Mouse (Mus musculus) hindbrain, embryonic 12.5 days (tissue): Measurements from ENCODE around the gene Slc22a4. TPM values are rescaled to one million over a fixed set of nuclear protein-coding genes. Genes with fewer than 3 reads are reported as not detected.
"Not testable (repeated sequence)": the region's sequence is repeated elsewhere in the genome, so short reads cannot be mapped to it uniquely, and the experiment has no call there.

Experiments used
- ATAC-seq: fragments of 200-750 bp; cut with Nextera tagmentation; 2 replicates; pipeline ENCODE4 v1.8.0; 2017; ENCODE audit warnings: moderate TSS enrichment; ENCODE audit not compliant: low FRiP score
- H3K27ac ChIP-seq: fragments of 300-500 bp; sonication (generic); 2 replicates; pipeline ENCODE4 v1.5.1; 2016; ENCODE audit warnings: mild to moderate bottlenecking
- H3K27me3 ChIP-seq: fragments of 300-500 bp; sonication (generic); 2 replicates; pipeline ENCODE4 v1.6.1; 2016; ENCODE audit warnings: mild to moderate bottlenecking
- H3K36me3 ChIP-seq: fragments of 300-500 bp; sonication (generic); 2 replicates; pipeline ENCODE4 v1.6.1; 2016; ENCODE audit warnings: mild to moderate bottlenecking
- H3K4me1 ChIP-seq: fragments of 300-500 bp; sonication (generic); 2 replicates; pipeline ENCODE4 v1.6.1; 2016
- H3K4me2 ChIP-seq: fragments of 300-500 bp; sonication (generic); replicated peaks from 2 replicates; pipeline ENCODE4 v1.6.1; 2016; ENCODE audit warnings: mild to moderate bottlenecking
- H3K4me3 ChIP-seq: fragments of 300-500 bp; sonication (generic); 2 replicates; pipeline ENCODE4 v1.5.1; 2016; ENCODE audit warnings: mild to moderate bottlenecking
- H3K9ac ChIP-seq: fragments of 300-500 bp; sonication (generic); 2 replicates; pipeline ENCODE4 v1.6.1; 2016; ENCODE audit warnings: mild to moderate bottlenecking, moderate library complexity
- H3K9me3 ChIP-seq: fragments of 300-500 bp; sonication (generic); replicated peaks from 2 replicates; pipeline ENCODE4 v1.6.1; 2016; ENCODE audit warnings: mild to moderate bottlenecking
- WGBS: fragments of 180-500 bp; shearing (Covaris S2); methylation state at CpG from one replicate; pipeline ENCODE4 v1.1.7; 2016; 5-methylcytosine and 5-hydroxymethylcytosine counted together
- polyA plus RNA-seq: library from polyadenylated mRNA; unstranded; fragments of >200 nt; fragmentation: Nextera tagmentation; extraction: Ambion mirVana; gene quantifications from 2 replicates; pipeline ENCODE4 v1.2.1, GENCODE M21; 2016

Slc22a4 gene
- polyA plus RNA-seq, 1 experiment from 2014 or later: 1.3 TPM

GRCm38 (mm10) chr11:53997661-53998060 is 30.2 kb downstream of the Slc22a4 start:
- Histone ChIP-seq H3K4me2 (no peak overlapping the region), H3K27ac (no peak overlapping the region), H3K27me3 (no peaks in the 10 kb centered on the region), H3K4me3 (no peak overlapping the region), H3K4me1 (peaks cover 4% of the 10 kb centered on the region; the same call in 1 of the 2 replicates), H3K9me3 (no peaks in the 10 kb centered on the region), H3K9ac (no peak overlapping the region), H3K36me3 (no peaks in the 10 kb centered on the region)
- 85% methylated on average over 2 of the region's 2 CpGs for WGBS
- ATAC-seq: no peak

- H3K4me2 ChIP-seq: no peak overlapping the region
- H3K9me3 ChIP-seq: no peaks in the 10 kb centered on the region
- no peaks in the 10 kb centered on the region for H3K27me3 ChIP-seq
- WGBS: 91% methylated on average over 4 of the region's 4 CpGs
- H3K27ac ChIP-seq: no peak overlapping the region
- H3K4me1 ChIP-seq: no peaks in the 10 kb centered on the region
- H3K4me3 ChIP-seq: no peak overlapping the region
- no peak for ATAC-seq
- H3K36me3 ChIP-seq: no peaks in the 10 kb centered on the region
- H3K9ac ChIP-seq: no peak overlapping the region
These were observed 35.6 kb downstream of the Slc22a4 start for GRCm38 (mm10) chr11:53992264-53992663.

GRCm38 (mm10) chr11:53989232-53989631 is 38.7 kb downstream of the Slc22a4 start:
- Histone ChIP-seq H3K9me3 (no peaks in the 10 kb centered on the region), H3K27ac (no peak overlapping the region), H3K36me3 (no peaks in the 10 kb centered on the region), H3K4me1 (no peaks in the 10 kb centered on the region), H3K27me3 (no peaks in the 10 kb centered on the region), H3K4me3 (no peak overlapping the region), H3K9ac (no peak overlapping the region), H3K4me2 (no peak overlapping the region)
- whole genome bisulfite sequencing: 56% methylated on average over 1 of the region's 1 CpGs
- ATAC-seq: no peak

GRCm38 (mm10) chr11:53988081-53988480 is 39.8 kb downstream of the Slc22a4 start:
- H3K4me2 ChIP-seq: no peak overlapping the region
- H3K9me3 ChIP-seq: no peaks in the 10 kb centered on the region
- ATAC-seq: no peak
- H3K27ac ChIP-seq: no peak overlapping the region
- H3K36me3 ChIP-seq: no peaks in the 10 kb centered on the region
- H3K9ac ChIP-seq: no peak overlapping the region
- H3K27me3 ChIP-seq: no peaks in the 10 kb centered on the region
- no peaks in the 10 kb centered on the region for H3K4me1 ChIP-seq
- WGBS: 88% methylated on average over 4 of the region's 4 CpGs
- H3K4me3 ChIP-seq: no peak overlapping the region

GRCm38 (mm10) chr11:53981396-53981795 is 46.5 kb downstream of the Slc22a4 start:
- no peak overlapping the region for H3K4me2 ChIP-seq
- no peak overlapping the region for H3K4me3 ChIP-seq
- H3K36me3 ChIP-seq: no peaks in the 10 kb centered on the region
- H3K27ac ChIP-seq: no peak overlapping the region
- no peaks in the 10 kb centered on the region for H3K9me3 ChIP-seq
- no peak for ATAC-seq
- peaks cover 12% of the 10 kb centered on the region for H3K27me3 ChIP-seq
- WGBS: 85% methylated on average over 4 of the region's 4 CpGs
- no peaks in the 10 kb centered on the region for H3K4me1 ChIP-seq
- H3K9ac ChIP-seq: no peak overlapping the region

- ATAC-seq: peak; percentile 90
- 2% methylated on average over 73 of the region's 73 CpGs for WGBS
- Histone ChIP-seq H3K27me3 (peaks cover 12% of the 10 kb centered on the region), H3K27ac (no peak within 1 kb of the TSS), H3K36me3 (no peaks in the 10 kb centered on the region), H3K4me3 (peak within 1 kb of the TSS; percentile 57), H3K9ac (peak within 1 kb of the TSS; percentile 62), H3K4me1 (no peaks in the 10 kb centered on the region), H3K9me3 (no peaks in the 10 kb centered on the region), H3K4me2 (peak within 1 kb of the TSS; percentile 92)
These were observed 47.9 kb downstream of the Slc22a4 start, which contains the start of gene Slc22a21 for GRCm38 (mm10) chr11:53979788-53980621. Slc22a21 (minus strand) TSS chr11:53980332.

GRCm38 (mm10) chr11:53979456-53979787 is 48.5 kb downstream of the Slc22a4 start:
- not testable (repeated sequence) for H3K9me3 ChIP-seq, H3K4me1 ChIP-seq, H3K27ac ChIP-seq, H3K36me3 ChIP-seq, ATAC-seq
- H3K27me3 ChIP-seq: peaks cover 12% of the 10 kb centered on the region
- H3K4me2 ChIP-seq: peak overlapping the region; percentile 92
- WGBS: under 1% methylated on average over 23 of the region's 23 CpGs
- H3K4me3 ChIP-seq: peak overlapping the region; percentile 57
- peak overlapping the region; percentile 62 for H3K9ac ChIP-seq

- WGBS: 77% methylated on average over 3 of the region's 3 CpGs
- Histone ChIP-seq H3K4me2 (no peak overlapping the region), H3K36me3 (no peaks in the 10 kb centered on the region), H3K9me3 (no peaks in the 10 kb centered on the region), H3K27ac (no peak overlapping the region), H3K27me3 (peaks cover 12% of the 10 kb centered on the region), H3K4me3 (no peak overlapping the region), H3K4me1 (no peaks in the 10 kb centered on the region), H3K9ac (no peak overlapping the region)
- no peak for ATAC-seq
These were observed 50.2 kb downstream of the Slc22a4 start for GRCm38 (mm10) chr11:53977672-53978071.

GRCm38 (mm10) chr11:53975559-53975958 is 52.3 kb downstream of the Slc22a4 start:
- no peaks in the 10 kb centered on the region for H3K4me1 ChIP-seq
- no peak overlapping the region for H3K27ac ChIP-seq
- no peak overlapping the region for H3K9ac ChIP-seq
- H3K36me3 ChIP-seq: no peaks in the 10 kb centered on the region
- no peak overlapping the region for H3K4me2 ChIP-seq
- H3K9me3 ChIP-seq: no peaks in the 10 kb centered on the region
- no peak overlapping the region for H3K4me3 ChIP-seq
- ATAC-seq: no peak
- H3K27me3 ChIP-seq: peaks cover 12% of the 10 kb centered on the region

- H3K27ac ChIP-seq: no peak overlapping the region
- H3K9ac ChIP-seq: no peak overlapping the region
- H3K4me1 ChIP-seq: no peaks in the 10 kb centered on the region
- no peak overlapping the region for H3K4me3 ChIP-seq
- no peaks in the 10 kb centered on the region for H3K27me3 ChIP-seq
- no peak overlapping the region for H3K4me2 ChIP-seq
- H3K9me3 ChIP-seq: no peaks in the 10 kb centered on the region
- ATAC-seq: no peak
- 43% methylated on average over 3 of the region's 3 CpGs for WGBS
- H3K36me3 ChIP-seq: no peaks in the 10 kb centered on the region
These were observed 68.9 kb downstream of the Slc22a4 start for GRCm38 (mm10) chr11:53958984-53959383.

GRCm38 (mm10) chr11:53958176-53958575 is 69.7 kb downstream of the Slc22a4 start:
- H3K27ac ChIP-seq, ATAC-seq, H3K36me3 ChIP-seq, H3K4me1 ChIP-seq, H3K27me3 ChIP-seq, H3K4me3 ChIP-seq, H3K9ac ChIP-seq, H3K4me2 ChIP-seq, H3K9me3 ChIP-seq: not testable (repeated sequence)
- 43% methylated on average over 4 of the region's 4 CpGs for WGBS

- H3K9me3 ChIP-seq: no peaks in the 10 kb centered on the region
- ATAC-seq: no peak
- H3K4me3 ChIP-seq: no peak overlapping the region
- no peaks in the 10 kb centered on the region for H3K27me3 ChIP-seq
- WGBS: 77% methylated on average over 1 of the region's 1 CpGs
- no peak overlapping the region for H3K27ac ChIP-seq
- no peak overlapping the region for H3K4me2 ChIP-seq
- H3K9ac ChIP-seq: no peak overlapping the region
- no peaks in the 10 kb centered on the region for H3K36me3 ChIP-seq
- no peaks in the 10 kb centered on the region for H3K4me1 ChIP-seq
These were observed 71.3 kb downstream of the Slc22a4 start for GRCm38 (mm10) chr11:53956636-53957035.

GRCm38 (mm10) chr11:53954653-53955052 is 73.2 kb downstream of the Slc22a4 start:
- no peaks in the 10 kb centered on the region for H3K9me3 ChIP-seq
- 83% methylated on average over 3 of the region's 3 CpGs for WGBS
- no peak for ATAC-seq
- H3K36me3 ChIP-seq: no peaks in the 10 kb centered on the region
- no peak overlapping the region for H3K4me3 ChIP-seq
- no peak overlapping the region for H3K27ac ChIP-seq
- H3K4me2 ChIP-seq: no peak overlapping the region
- no peak overlapping the region for H3K9ac ChIP-seq
- H3K27me3 ChIP-seq: no peaks in the 10 kb centered on the region
- H3K4me1 ChIP-seq: no peaks in the 10 kb centered on the region
